Mouse (Mus musculus) hindbrain, embryonic 12.5 days (tissue): Measurements from ENCODE around the gene Ap3d1. TPM values are rescaled to one million over a fixed set of nuclear protein-coding genes. Genes with fewer than 3 reads are reported as not detected.

ENCODE experiments used
- ATAC-seq: fragments of 200-750 bp; cut with Nextera tagmentation; 2 replicates; pipeline ENCODE4 v1.8.0; 2017; ENCODE audit warnings: moderate TSS enrichment; ENCODE audit not compliant: low FRiP score
- H3K27ac ChIP-seq: fragments of 300-500 bp; sonication (generic); 2 replicates; pipeline ENCODE4 v1.5.1; 2016; ENCODE audit warnings: mild to moderate bottlenecking
- H3K27me3 ChIP-seq: fragments of 300-500 bp; sonication (generic); 2 replicates; pipeline ENCODE4 v1.6.1; 2016; ENCODE audit warnings: mild to moderate bottlenecking
- H3K36me3 ChIP-seq: fragments of 300-500 bp; sonication (generic); 2 replicates; pipeline ENCODE4 v1.6.1; 2016; ENCODE audit warnings: mild to moderate bottlenecking
- H3K4me1 ChIP-seq: fragments of 300-500 bp; sonication (generic); 2 replicates; pipeline ENCODE4 v1.6.1; 2016
- H3K4me2 ChIP-seq: fragments of 300-500 bp; sonication (generic); replicated peaks from 2 replicates; pipeline ENCODE4 v1.6.1; 2016; ENCODE audit warnings: mild to moderate bottlenecking
- H3K4me3 ChIP-seq: fragments of 300-500 bp; sonication (generic); 2 replicates; pipeline ENCODE4 v1.5.1; 2016; ENCODE audit warnings: mild to moderate bottlenecking
- H3K9ac ChIP-seq: fragments of 300-500 bp; sonication (generic); 2 replicates; pipeline ENCODE4 v1.6.1; 2016; ENCODE audit warnings: mild to moderate bottlenecking, moderate library complexity
- H3K9me3 ChIP-seq: fragments of 300-500 bp; sonication (generic); replicated peaks from 2 replicates; pipeline ENCODE4 v1.6.1; 2016; ENCODE audit warnings: mild to moderate bottlenecking
- WGBS: fragments of 180-500 bp; shearing (Covaris S2); methylation state at CpG from one replicate; pipeline ENCODE4 v1.1.7; 2016; 5-methylcytosine and 5-hydroxymethylcytosine counted together
- polyA plus RNA-seq: library from polyadenylated mRNA; unstranded; fragments of >200 nt; fragmentation: Nextera tagmentation; extraction: Ambion mirVana; gene quantifications from 2 replicates; pipeline ENCODE4 v1.2.1, GENCODE M21; 2016

Gene Ap3d1
- polyA plus RNA-seq, 1 experiment from 2014 or later = 101 TPM

GRCm38 (mm10) chr10:80774549-80774948, 32.5 kb upstream of the Ap3d1 start:
- H3K9me3 ChIP-seq = no peaks in the 10 kb centered on the region
- H3K4me2 ChIP-seq = no peak overlapping the region
- H3K9ac ChIP-seq = 0 out of 2 replicates have a peak overlapping the region, but pooled peaks have one; percentile 18
- no peak overlapping the region for H3K4me3 ChIP-seq
- H3K27me3 ChIP-seq = no peaks in the 10 kb centered on the region
- peaks cover 99% of the 10 kb centered on the region for H3K36me3 ChIP-seq
- peak overlapping the region; percentile 5; the same call in 1 of the 2 replicates for H3K27ac ChIP-seq
- H3K4me1 ChIP-seq = 0 out of 2 replicates have a peak, but pooled peaks cover 2% of the 10 kb centered on the region
- 70% methylated on average over 2 of the region's 2 CpGs for WGBS
- ATAC-seq = peak; percentile 50; the same call in 1 of the 2 replicates

GRCm38 (mm10) chr10:80773816-80774215, 31.8 kb upstream of the Ap3d1 start:
- H3K4me3 ChIP-seq = no peak overlapping the region
- H3K9me3 ChIP-seq = no peaks in the 10 kb centered on the region
- WGBS = 93% methylated on average over 5 of the region's 5 CpGs
- no peak for ATAC-seq
- no peak overlapping the region for H3K9ac ChIP-seq
- H3K27ac ChIP-seq = no peak overlapping the region
- H3K4me2 ChIP-seq = no peak overlapping the region
- 0 out of 2 replicates have a peak, but pooled peaks cover 2% of the 10 kb centered on the region for H3K4me1 ChIP-seq
- no peaks in the 10 kb centered on the region for H3K27me3 ChIP-seq
- H3K36me3 ChIP-seq = peaks cover 100% of the 10 kb centered on the region

GRCm38 (mm10) chr10:80768365-80768764, 26.3 kb upstream of the Ap3d1 start:
- Histone ChIP-seq H3K27me3 (no peaks in the 10 kb centered on the region), H3K4me3 (no peak overlapping the region), H3K4me2 (no peak overlapping the region), H3K9me3 (no peaks in the 10 kb centered on the region), H3K27ac (no peak overlapping the region), H3K36me3 (peaks cover 88% of the 10 kb centered on the region), H3K9ac (no peak overlapping the region), H3K4me1 (no peaks in the 10 kb centered on the region)
- WGBS = 91% methylated on average over 6 of the region's 6 CpGs
- ATAC-seq = no peak

GRCm38 (mm10) chr10:80766161-80766815, 24.2 kb upstream of the Ap3d1 start:
- Histone ChIP-seq H3K36me3 (peaks cover 68% of the 10 kb centered on the region), H3K4me1 (peaks cover 5% of the 10 kb centered on the region; the same call in 1 of the 2 replicates), H3K27ac (no peak overlapping the region), H3K4me2 (no peak overlapping the region), H3K9ac (no peak overlapping the region), H3K27me3 (no peaks in the 10 kb centered on the region), H3K4me3 (no peak overlapping the region), H3K9me3 (no peaks in the 10 kb centered on the region)
- ATAC-seq = no peak
- WGBS = 84% methylated on average over 10 of the region's 10 CpGs

- H3K27me3 ChIP-seq = no peaks in the 10 kb centered on the region
- H3K9ac ChIP-seq = no peak overlapping the region
- H3K4me2 ChIP-seq = no peak overlapping the region
- no peak overlapping the region for H3K27ac ChIP-seq
- no peaks in the 10 kb centered on the region for H3K9me3 ChIP-seq
- no peak for ATAC-seq
- no peak overlapping the region for H3K4me3 ChIP-seq
- H3K36me3 ChIP-seq = peaks cover 62% of the 10 kb centered on the region
- 87% methylated on average over 2 of the region's 2 CpGs for WGBS
- H3K4me1 ChIP-seq = peaks cover 5% of the 10 kb centered on the region; the same call in 1 of the 2 replicates
Observed at GRCm38 (mm10) chr10:80765746-80766145, 23.7 kb upstream of the Ap3d1 start.

- peaks cover 13% of the 10 kb centered on the region for H3K4me1 ChIP-seq
- H3K9ac ChIP-seq = no peak overlapping the region
- H3K27me3 ChIP-seq = no peaks in the 10 kb centered on the region
- no peak overlapping the region for H3K27ac ChIP-seq
- WGBS = 97% methylated on average over 2 of the region's 2 CpGs
- no peak for ATAC-seq
- no peak overlapping the region for H3K4me2 ChIP-seq
- H3K9me3 ChIP-seq = no peaks in the 10 kb centered on the region
- H3K4me3 ChIP-seq = no peak overlapping the region
- peaks cover 40% of the 10 kb centered on the region for H3K36me3 ChIP-seq
Observed at GRCm38 (mm10) chr10:80763502-80763901, 21.4 kb upstream of the Ap3d1 start.

- H3K4me3 ChIP-seq = no peak overlapping the region
- peaks cover 25% of the 10 kb centered on the region for H3K36me3 ChIP-seq
- H3K9me3 ChIP-seq = no peaks in the 10 kb centered on the region
- no peak overlapping the region for H3K27ac ChIP-seq
- no peak for ATAC-seq
- H3K27me3 ChIP-seq = no peaks in the 10 kb centered on the region
- WGBS = 58% methylated on average over 3 of the region's 3 CpGs
- H3K4me1 ChIP-seq = peaks cover 30% of the 10 kb centered on the region
- no peak overlapping the region for H3K4me2 ChIP-seq
- H3K9ac ChIP-seq = no peak overlapping the region
Observed at GRCm38 (mm10) chr10:80761821-80762220, 19.8 kb upstream of the Ap3d1 start.

- no peaks in the 10 kb centered on the region for H3K27me3 ChIP-seq
- peaks cover 40% of the 10 kb centered on the region for H3K4me1 ChIP-seq
- H3K4me2 ChIP-seq = no peak overlapping the region
- 86% methylated on average over 4 of the region's 4 CpGs for WGBS
- H3K4me3 ChIP-seq = no peak overlapping the region
- ATAC-seq = no peak
- no peaks in the 10 kb centered on the region for H3K9me3 ChIP-seq
- H3K9ac ChIP-seq = no peak overlapping the region
- no peak overlapping the region for H3K27ac ChIP-seq
- peaks cover 15% of the 10 kb centered on the region for H3K36me3 ChIP-seq
Observed at GRCm38 (mm10) chr10:80760596-80761524, 18.8 kb upstream of the Ap3d1 start.

GRCm38 (mm10) chr10:80758651-80759050, 16.6 kb upstream of the Ap3d1 start:
- H3K4me2 ChIP-seq = no peak overlapping the region
- 85% methylated on average over 7 of the region's 7 CpGs for WGBS
- no peaks in the 10 kb centered on the region for H3K27me3 ChIP-seq
- no peaks in the 10 kb centered on the region for H3K36me3 ChIP-seq
- H3K9ac ChIP-seq = no peak overlapping the region
- no peaks in the 10 kb centered on the region for H3K9me3 ChIP-seq
- no peak overlapping the region for H3K27ac ChIP-seq
- no peak overlapping the region for H3K4me3 ChIP-seq
- peaks cover 42% of the 10 kb centered on the region for H3K4me1 ChIP-seq
- ATAC-seq = no peak

GRCm38 (mm10) chr10:80757717-80758116, 15.7 kb upstream of the Ap3d1 start:
- no peaks in the 10 kb centered on the region for H3K27me3 ChIP-seq
- no peak for ATAC-seq
- peak overlapping the region; percentile 3; the same call in 1 of the 2 replicates for H3K4me2 ChIP-seq
- H3K4me1 ChIP-seq = peaks cover 42% of the 10 kb centered on the region
- whole genome bisulfite sequencing = 44% methylated on average over 5 of the region's 5 CpGs
- H3K4me3 ChIP-seq = no peak overlapping the region
- H3K9ac ChIP-seq = no peak overlapping the region
- no peak overlapping the region for H3K27ac ChIP-seq
- no peaks in the 10 kb centered on the region for H3K36me3 ChIP-seq
- no peaks in the 10 kb centered on the region for H3K9me3 ChIP-seq

- H3K9ac ChIP-seq = 0 out of 2 replicates have a peak overlapping the region, but pooled peaks have one; percentile 32
- no peaks in the 10 kb centered on the region for H3K27me3 ChIP-seq
- H3K4me3 ChIP-seq = no peak overlapping the region
- no peak overlapping the region for H3K27ac ChIP-seq
- peaks cover 49% of the 10 kb centered on the region for H3K4me1 ChIP-seq
- ATAC-seq = no peak
- H3K36me3 ChIP-seq = no peaks in the 10 kb centered on the region
- 83% methylated on average over 4 of the region's 4 CpGs for WGBS
- H3K4me2 ChIP-seq = peak overlapping the region; percentile 99
- H3K9me3 ChIP-seq = no peaks in the 10 kb centered on the region
Observed at GRCm38 (mm10) chr10:80756967-80757366, 14.9 kb upstream of the Ap3d1 start.

GRCm38 (mm10) chr10:80756509-80756908, 14.4 kb upstream of the Ap3d1 start:
- Histone ChIP-seq H3K9me3 (no peaks in the 10 kb centered on the region), H3K9ac (peak overlapping the region; percentile 99), H3K4me3 (peak overlapping the region; percentile 97), H3K36me3 (no peaks in the 10 kb centered on the region), H3K27me3 (no peaks in the 10 kb centered on the region; the same call in 1 of the 2 replicates), H3K27ac (no peak overlapping the region), H3K4me2 (peak overlapping the region; percentile 99), H3K4me1 (peaks cover 47% of the 10 kb centered on the region)
- 61% methylated on average over 2 of the region's 2 CpGs for WGBS
- no peak for ATAC-seq
